Mouse (Mus musculus): ENCODE results near the gene Basp1. TPM values are rescaled to one million over a fixed set of nuclear protein-coding genes. Genes with fewer than 3 reads are reported as not detected.

The Basp1 gene
- polyA plus RNA-seq, 1 experiment = 164 TPM

GRCm38 (mm10) chr15:25443140-25443790 is 29.7 kb upstream of the Basp1 start:
- H3K79me2 ChIP-seq (ENCODE audit: control insufficient read depth, insufficient read depth) = no peaks in the 10 kb centered on the region
- H3K79me3 ChIP-seq (ENCODE audit: low read depth) = no peaks in the 10 kb centered on the region
- peak overlapping the region; percentile 6 for H3ac ChIP-seq (ENCODE audit: control insufficient read depth, insufficient read length, low read depth)
- no peaks in the 10 kb centered on the region for H3K27me3 ChIP-seq (ENCODE audit: control insufficient read depth, insufficient read depth, insufficient read length)
- no peaks in the 10 kb centered on the region for H3K36me3 ChIP-seq (ENCODE audit: control insufficient read depth, insufficient read depth)
- no peak overlapping the region for H3K4me3 ChIP-seq (ENCODE audit: insufficient read depth, poor library complexity, severe bottlenecking)
- TF ChIP-seq USF1 (IDR thresholded peaks at IDR 0.05; ENCODE audit: low read depth) = no peak
- no peak for TF ChIP-seq MYOG (IDR thresholded peaks at IDR 0.05; ENCODE audit: control insufficient read depth, extremely low read depth, insufficient read length)
- TF ChIP-seq MYOD1 (IDR thresholded peaks at IDR 0.05; ENCODE audit: control insufficient read depth, insufficient read length, low read depth) = peak; percentile 70
- peak; percentile 89 for TF ChIP-seq CEBPB (IDR thresholded peaks at IDR 0.05; ENCODE audit: low read depth)
- TF ChIP-seq FOSL1 (IDR thresholded peaks at IDR 0.05; ENCODE audit: insufficient read depth, low read length, poor library complexity, severe bottlenecking) = no peak
- TF ChIP-seq MAX (IDR thresholded peaks at IDR 0.05) = peak; percentile 73
- TF ChIP-seq CTCF (IDR thresholded peaks at IDR 0.05; ENCODE audit: control insufficient read depth, insufficient read depth, insufficient read length) = no peak

- TF ChIP-seq MYOG (IDR thresholded peaks at IDR 0.05; ENCODE audit: control insufficient read depth, extremely low read depth, insufficient read length) (no peak), MAX (IDR thresholded peaks at IDR 0.05) (no peak), CEBPB (IDR thresholded peaks at IDR 0.05; ENCODE audit: low read depth) (no peak), MYOD1 (IDR thresholded peaks at IDR 0.05; ENCODE audit: control insufficient read depth, insufficient read length, low read depth) (no peak)
- Histone ChIP-seq H3K36me3 (ENCODE audit: control insufficient read depth, insufficient read depth) (no peaks in the 10 kb centered on the region), H3K27me3 (ENCODE audit: control insufficient read depth, insufficient read depth, insufficient read length) (no peaks in the 10 kb centered on the region), H3K4me3 (ENCODE audit: insufficient read depth, poor library complexity, severe bottlenecking) (no peak overlapping the region), H3K79me3 (ENCODE audit: low read depth) (no peaks in the 10 kb centered on the region), H3K79me2 (ENCODE audit: control insufficient read depth, insufficient read depth) (no peaks in the 10 kb centered on the region), H3ac (ENCODE audit: control insufficient read depth, insufficient read length, low read depth) (no peak overlapping the region)
These were observed 28.3 kb upstream of the Basp1 start for GRCm38 (mm10) chr15:25441868-25442185.

- Histone ChIP-seq H3K27me3 (ENCODE audit: control insufficient read depth, insufficient read depth, insufficient read length) (no peaks in the 10 kb centered on the region), H3K36me3 (ENCODE audit: control insufficient read depth, insufficient read depth) (no peaks in the 10 kb centered on the region), H3K4me3 (ENCODE audit: insufficient read depth, poor library complexity, severe bottlenecking) (no peak overlapping the region), H3ac (ENCODE audit: control insufficient read depth, insufficient read length, low read depth) (peak overlapping the region; percentile 43), H3K79me3 (ENCODE audit: low read depth) (no peaks in the 10 kb centered on the region), H3K79me2 (ENCODE audit: control insufficient read depth, insufficient read depth) (no peaks in the 10 kb centered on the region)
- peak; percentile 92 for TF ChIP-seq USF1 (IDR thresholded peaks at IDR 0.05; ENCODE audit: low read depth)
- no peak for TF ChIP-seq MYOG (IDR thresholded peaks at IDR 0.05; ENCODE audit: control insufficient read depth, extremely low read depth, insufficient read length)
- no peak for TF ChIP-seq FOSL1 (IDR thresholded peaks at IDR 0.05; ENCODE audit: insufficient read depth, low read length, poor library complexity, severe bottlenecking)
- no peak for TF ChIP-seq CEBPB (IDR thresholded peaks at IDR 0.05; ENCODE audit: low read depth)
- peak; percentile 43 for TF ChIP-seq MAX (IDR thresholded peaks at IDR 0.05)
- TF ChIP-seq CTCF (IDR thresholded peaks at IDR 0.05; ENCODE audit: control insufficient read depth, insufficient read depth, insufficient read length) = no peak
- TF ChIP-seq MYOD1 (IDR thresholded peaks at IDR 0.05; ENCODE audit: control insufficient read depth, insufficient read length, low read depth) = no peak
These were observed 27.7 kb upstream of the Basp1 start for GRCm38 (mm10) chr15:25440991-25441867.

GRCm38 (mm10) chr15:25440317-25440716 is 26.8 kb upstream of the Basp1 start:
- no peaks in the 10 kb centered on the region for H3K27me3 ChIP-seq (ENCODE audit: control insufficient read depth, insufficient read depth, insufficient read length)
- no peaks in the 10 kb centered on the region for H3K79me3 ChIP-seq (ENCODE audit: low read depth)
- no peaks in the 10 kb centered on the region for H3K36me3 ChIP-seq (ENCODE audit: control insufficient read depth, insufficient read depth)
- H3K4me3 ChIP-seq (ENCODE audit: insufficient read depth, poor library complexity, severe bottlenecking) = no peak overlapping the region
- no peak for TF ChIP-seq USF1 (IDR thresholded peaks at IDR 0.05; ENCODE audit: low read depth)
- no peak overlapping the region for H3ac ChIP-seq (ENCODE audit: control insufficient read depth, insufficient read length, low read depth)
- H3K79me2 ChIP-seq (ENCODE audit: control insufficient read depth, insufficient read depth) = no peaks in the 10 kb centered on the region

GRCm38 (mm10) chr15:25432341-25432740 is 18.8 kb upstream of the Basp1 start:
- TF ChIP-seq MYOG (IDR thresholded peaks at IDR 0.05; ENCODE audit: control insufficient read depth, extremely low read depth, insufficient read length) = no peak
- TF ChIP-seq FOSL1 (IDR thresholded peaks at IDR 0.05; ENCODE audit: insufficient read depth, low read length, poor library complexity, severe bottlenecking) = no peak
- no peak for TF ChIP-seq CTCF (IDR thresholded peaks at IDR 0.05; ENCODE audit: control insufficient read depth, insufficient read depth, insufficient read length)
- no peak for TF ChIP-seq CEBPB (IDR thresholded peaks at IDR 0.05; ENCODE audit: low read depth)
- no peak for TF ChIP-seq USF1 (IDR thresholded peaks at IDR 0.05; ENCODE audit: low read depth)
- no peak for TF ChIP-seq MYOD1 (IDR thresholded peaks at IDR 0.05; ENCODE audit: control insufficient read depth, insufficient read length, low read depth)
- no peak for TF ChIP-seq MAX (IDR thresholded peaks at IDR 0.05)
- no peaks in the 10 kb centered on the region for H3K79me2 ChIP-seq (ENCODE audit: control insufficient read depth, insufficient read depth)
- no peaks in the 10 kb centered on the region for H3K27me3 ChIP-seq (ENCODE audit: control insufficient read depth, insufficient read depth, insufficient read length)
- H3K36me3 ChIP-seq (ENCODE audit: control insufficient read depth, insufficient read depth) = no peaks in the 10 kb centered on the region
- H3K4me3 ChIP-seq (ENCODE audit: insufficient read depth, poor library complexity, severe bottlenecking) = no peak overlapping the region
- no peaks in the 10 kb centered on the region for H3K79me3 ChIP-seq (ENCODE audit: low read depth)
- no peak overlapping the region for H3ac ChIP-seq (ENCODE audit: control insufficient read depth, insufficient read length, low read depth)

GRCm38 (mm10) chr15:25430167-25430566 is 16.6 kb upstream of the Basp1 start:
- Histone ChIP-seq H3K79me2 (ENCODE audit: control insufficient read depth, insufficient read depth) (no peaks in the 10 kb centered on the region), H3K27me3 (ENCODE audit: control insufficient read depth, insufficient read depth, insufficient read length) (no peaks in the 10 kb centered on the region), H3K4me3 (ENCODE audit: insufficient read depth, poor library complexity, severe bottlenecking) (no peak overlapping the region), H3K79me3 (ENCODE audit: low read depth) (no peaks in the 10 kb centered on the region), H3ac (ENCODE audit: control insufficient read depth, insufficient read length, low read depth) (no peak overlapping the region), H3K36me3 (ENCODE audit: control insufficient read depth, insufficient read depth) (no peaks in the 10 kb centered on the region)
- TF ChIP-seq CEBPB (IDR thresholded peaks at IDR 0.05; ENCODE audit: low read depth) (no peak), MYOG (IDR thresholded peaks at IDR 0.05; ENCODE audit: control insufficient read depth, extremely low read depth, insufficient read length) (no peak)
